Mouse (Mus musculus) limb, embryonic 13.5 days (tissue): Measurements from ENCODE around the gene Sez6. TPM values are rescaled to one million over a fixed set of nuclear protein-coding genes. Genes with fewer than 3 reads are reported as not detected.

Source experiments
- ATAC-seq: fragments of 200-750 bp; cut with Nextera tagmentation; 2 replicates; pipeline ENCODE4 v1.8.0; 2017; ENCODE audit warnings: low read depth, moderate number of reproducible peaks, moderate TSS enrichment; ENCODE audit not compliant: low FRiP score
- H3K27ac ChIP-seq: fragments of 300-500 bp; sonication (generic); 2 replicates; pipeline ENCODE4 v1.5.1; 2015; ENCODE audit warnings: inconsistent platforms, mild to moderate bottlenecking, moderate library complexity
- H3K27me3 ChIP-seq: fragments of 300-500 bp; sonication (generic); 2 replicates; pipeline ENCODE4 v1.6.1; 2015; ENCODE audit warnings: mild to moderate bottlenecking, inconsistent platforms
- H3K36me3 ChIP-seq: fragments of 300-500 bp; sonication (generic); 2 replicates; pipeline ENCODE4 v1.6.1; 2015; ENCODE audit warnings: inconsistent platforms, mild to moderate bottlenecking, moderate library complexity
- H3K4me1 ChIP-seq: fragments of 300-500 bp; sonication (generic); 2 replicates; pipeline ENCODE4 v1.6.1; 2015; ENCODE audit warnings: inconsistent platforms
- H3K4me2 ChIP-seq: fragments of 300-500 bp; sonication (generic); replicated peaks from 2 replicates; pipeline ENCODE4 v1.6.1; 2015; ENCODE audit warnings: inconsistent platforms, mild to moderate bottlenecking, moderate library complexity
- H3K4me3 ChIP-seq: fragments of 300-500 bp; sonication (generic); 2 replicates; pipeline ENCODE4 v1.5.1; 2015; ENCODE audit warnings: moderate library complexity, mild to moderate bottlenecking, inconsistent platforms
- H3K9ac ChIP-seq: fragments of 300-500 bp; sonication (generic); 2 replicates; pipeline ENCODE4 v1.6.1; 2015; ENCODE audit warnings: mild to moderate bottlenecking, inconsistent platforms
- H3K9me3 ChIP-seq: fragments of 300-500 bp; sonication (generic); 2 replicates; pipeline ENCODE4 v1.6.1; 2016; ENCODE audit warnings: inconsistent platforms
- WGBS: fragments of 180-500 bp; shearing (Covaris S2); methylation state at CpG from one replicate; pipeline ENCODE4 v1.1.7; 2015; 5-methylcytosine and 5-hydroxymethylcytosine counted together
- polyA plus RNA-seq: library from polyadenylated mRNA; unstranded; fragments of >200 nt; fragmentation: Nextera tagmentation; extraction: Ambion mirVana; gene quantifications from 2 replicates; pipeline ENCODE4 v1.2.1, GENCODE M21; 2015

Gene Sez6
- polyA plus RNA-seq, 1 experiment from 2014 or later = 0.18 TPM

- no peaks in the 10 kb centered on the region for H3K36me3 ChIP-seq
- peaks cover 81% of the 10 kb centered on the region for H3K27me3 ChIP-seq
- no peak overlapping the region for H3K9ac ChIP-seq
- no peak overlapping the region for H3K4me3 ChIP-seq
- H3K4me2 ChIP-seq = no peak overlapping the region
- WGBS = 39% methylated on average over 9 of the region's 9 CpGs
- no peaks in the 10 kb centered on the region for H3K9me3 ChIP-seq
- no peak overlapping the region for H3K27ac ChIP-seq
- H3K4me1 ChIP-seq = peaks cover 9% of the 10 kb centered on the region
- no peak for ATAC-seq
Measured at GRCm38 (mm10) chr11:77960199-77960598, 29.6 kb downstream of the Sez6 start.

GRCm38 (mm10) chr11:77960898-77961297 is 30.3 kb downstream of the Sez6 start:
- no peaks in the 10 kb centered on the region for H3K36me3 ChIP-seq
- no peak overlapping the region for H3K27ac ChIP-seq
- peaks cover 16% of the 10 kb centered on the region for H3K4me1 ChIP-seq
- ATAC-seq = no peak
- no peak overlapping the region for H3K4me2 ChIP-seq
- H3K9me3 ChIP-seq = no peaks in the 10 kb centered on the region
- H3K4me3 ChIP-seq = no peak overlapping the region
- WGBS = 56% methylated on average over 5 of the region's 5 CpGs
- H3K9ac ChIP-seq = peak overlapping the region; percentile 10; the same call in 1 of the 2 replicates
- peaks cover 81% of the 10 kb centered on the region for H3K27me3 ChIP-seq

GRCm38 (mm10) chr11:77962946-77963345 is 32.3 kb downstream of the Sez6 start:
- 79% methylated on average over 10 of the region's 10 CpGs for WGBS
- Histone ChIP-seq H3K9ac (no peak overlapping the region), H3K27me3 (peaks cover 72% of the 10 kb centered on the region), H3K4me2 (no peak overlapping the region), H3K9me3 (no peaks in the 10 kb centered on the region), H3K4me1 (peaks cover 16% of the 10 kb centered on the region), H3K27ac (no peak overlapping the region), H3K4me3 (no peak overlapping the region), H3K36me3 (no peaks in the 10 kb centered on the region)
- ATAC-seq = no peak

- WGBS = 31% methylated on average over 19 of the region's 19 CpGs
- Histone ChIP-seq H3K4me2 (peak overlapping the region; percentile 14; the same call in 1 of the 2 replicates), H3K27me3 (peaks cover 70% of the 10 kb centered on the region), H3K36me3 (no peaks in the 10 kb centered on the region), H3K9ac (peak overlapping the region; percentile 39; the same call in 1 of the 2 replicates), H3K27ac (no peak overlapping the region), H3K4me3 (no peak overlapping the region), H3K4me1 (peaks cover 16% of the 10 kb centered on the region), H3K9me3 (no peaks in the 10 kb centered on the region)
- no peak for ATAC-seq
Measured at GRCm38 (mm10) chr11:77964415-77965095, 34.0 kb downstream of the Sez6 start.

GRCm38 (mm10) chr11:77965101-77966036 is 34.8 kb downstream of the Sez6 start:
- WGBS = 21% methylated on average over 17 of the region's 17 CpGs
- Histone ChIP-seq H3K9me3 (no peaks in the 10 kb centered on the region), H3K4me1 (peaks cover 16% of the 10 kb centered on the region), H3K27ac (no peak overlapping the region), H3K4me2 (no peak overlapping the region), H3K9ac (no peak overlapping the region), H3K4me3 (no peak overlapping the region), H3K27me3 (peaks cover 64% of the 10 kb centered on the region), H3K36me3 (no peaks in the 10 kb centered on the region)
- ATAC-seq = no peak

- Histone ChIP-seq H3K36me3 (no peaks in the 10 kb centered on the region), H3K9ac (no peak overlapping the region), H3K9me3 (no peaks in the 10 kb centered on the region), H3K4me3 (no peak overlapping the region), H3K27ac (no peak overlapping the region), H3K27me3 (peaks cover 58% of the 10 kb centered on the region), H3K4me1 (peaks cover 16% of the 10 kb centered on the region), H3K4me2 (no peak overlapping the region)
- ATAC-seq = no peak
- WGBS = 55% methylated on average over 5 of the region's 5 CpGs
Measured at GRCm38 (mm10) chr11:77966037-77966391, 35.4 kb downstream of the Sez6 start.

GRCm38 (mm10) chr11:77967114-77967513 is 36.5 kb downstream of the Sez6 start:
- Histone ChIP-seq H3K36me3 (no peaks in the 10 kb centered on the region), H3K9ac (no peak overlapping the region), H3K4me3 (no peak overlapping the region), H3K27me3 (peaks cover 55% of the 10 kb centered on the region), H3K4me1 (peaks cover 16% of the 10 kb centered on the region), H3K27ac (no peak overlapping the region), H3K4me2 (no peak overlapping the region), H3K9me3 (no peaks in the 10 kb centered on the region)
- no peak for ATAC-seq
- 2% methylated on average over 4 of the region's 4 CpGs for WGBS

GRCm38 (mm10) chr11:77968786-77969185 is 38.2 kb downstream of the Sez6 start:
- H3K4me3 ChIP-seq = no peak overlapping the region
- no peak overlapping the region for H3K27ac ChIP-seq
- H3K9me3 ChIP-seq = no peaks in the 10 kb centered on the region
- WGBS = 81% methylated on average over 4 of the region's 4 CpGs
- no peak overlapping the region for H3K4me2 ChIP-seq
- H3K27me3 ChIP-seq = peaks cover 63% of the 10 kb centered on the region
- no peak overlapping the region for H3K9ac ChIP-seq
- H3K36me3 ChIP-seq = no peaks in the 10 kb centered on the region
- peaks cover 16% of the 10 kb centered on the region for H3K4me1 ChIP-seq
- ATAC-seq = no peak

- peaks cover 2% of the 10 kb centered on the region; the same call in 1 of the 2 replicates for H3K4me1 ChIP-seq
- WGBS = 82% methylated on average over 6 of the region's 6 CpGs
- no peak overlapping the region for H3K9ac ChIP-seq
- no peak overlapping the region for H3K4me3 ChIP-seq
- no peak overlapping the region for H3K4me2 ChIP-seq
- peaks cover 69% of the 10 kb centered on the region for H3K27me3 ChIP-seq
- ATAC-seq = no peak
- no peaks in the 10 kb centered on the region for H3K9me3 ChIP-seq
- no peaks in the 10 kb centered on the region for H3K36me3 ChIP-seq
- H3K27ac ChIP-seq = no peak overlapping the region
Measured at GRCm38 (mm10) chr11:77970718-77971117, 40.1 kb downstream of the Sez6 start.

GRCm38 (mm10) chr11:77973520-77973919 is 42.9 kb downstream of the Sez6 start:
- no peak overlapping the region for H3K4me3 ChIP-seq
- H3K9me3 ChIP-seq = no peaks in the 10 kb centered on the region
- H3K36me3 ChIP-seq = no peaks in the 10 kb centered on the region
- H3K9ac ChIP-seq = no peak overlapping the region
- no peak overlapping the region for H3K27ac ChIP-seq
- no peak for ATAC-seq
- 92% methylated on average over 7 of the region's 7 CpGs for WGBS
- peaks cover 81% of the 10 kb centered on the region for H3K27me3 ChIP-seq
- H3K4me1 ChIP-seq = no peaks in the 10 kb centered on the region
- no peak overlapping the region for H3K4me2 ChIP-seq

- Histone ChIP-seq H3K4me2 (no peak overlapping the region), H3K4me1 (no peaks in the 10 kb centered on the region), H3K36me3 (no peaks in the 10 kb centered on the region), H3K27ac (no peak overlapping the region), H3K4me3 (no peak overlapping the region), H3K9ac (no peak overlapping the region), H3K27me3 (peaks cover 79% of the 10 kb centered on the region), H3K9me3 (no peaks in the 10 kb centered on the region)
- WGBS = 44% methylated on average over 14 of the region's 15 CpGs
- no peak for ATAC-seq
Measured at GRCm38 (mm10) chr11:77974325-77974724, 43.7 kb downstream of the Sez6 start.

GRCm38 (mm10) chr11:77975873-77976272 is 45.3 kb downstream of the Sez6 start:
- no peak overlapping the region for H3K27ac ChIP-seq
- no peak overlapping the region for H3K4me2 ChIP-seq
- H3K9ac ChIP-seq = no peak overlapping the region
- no peaks in the 10 kb centered on the region for H3K4me1 ChIP-seq
- WGBS = 38% methylated on average over 4 of the region's 4 CpGs
- no peak for ATAC-seq
- H3K36me3 ChIP-seq = no peaks in the 10 kb centered on the region
- H3K9me3 ChIP-seq = no peaks in the 10 kb centered on the region
- no peak overlapping the region for H3K4me3 ChIP-seq
- H3K27me3 ChIP-seq = peaks cover 74% of the 10 kb centered on the region
